Mouse (Mus musculus) liver (tissue): Measurements from ENCODE around the gene Rabl3.
A peak's percentile ranks its signal among the peaks of the same experiment; 100 is the strongest.

Experiments
- DNase-seq: peaks from one replicate; pipeline ENCODE4 v3.0.0-alpha.2; 2020; ENCODE audit warnings: mixed read lengths

Gene Rabl3

DNA sequence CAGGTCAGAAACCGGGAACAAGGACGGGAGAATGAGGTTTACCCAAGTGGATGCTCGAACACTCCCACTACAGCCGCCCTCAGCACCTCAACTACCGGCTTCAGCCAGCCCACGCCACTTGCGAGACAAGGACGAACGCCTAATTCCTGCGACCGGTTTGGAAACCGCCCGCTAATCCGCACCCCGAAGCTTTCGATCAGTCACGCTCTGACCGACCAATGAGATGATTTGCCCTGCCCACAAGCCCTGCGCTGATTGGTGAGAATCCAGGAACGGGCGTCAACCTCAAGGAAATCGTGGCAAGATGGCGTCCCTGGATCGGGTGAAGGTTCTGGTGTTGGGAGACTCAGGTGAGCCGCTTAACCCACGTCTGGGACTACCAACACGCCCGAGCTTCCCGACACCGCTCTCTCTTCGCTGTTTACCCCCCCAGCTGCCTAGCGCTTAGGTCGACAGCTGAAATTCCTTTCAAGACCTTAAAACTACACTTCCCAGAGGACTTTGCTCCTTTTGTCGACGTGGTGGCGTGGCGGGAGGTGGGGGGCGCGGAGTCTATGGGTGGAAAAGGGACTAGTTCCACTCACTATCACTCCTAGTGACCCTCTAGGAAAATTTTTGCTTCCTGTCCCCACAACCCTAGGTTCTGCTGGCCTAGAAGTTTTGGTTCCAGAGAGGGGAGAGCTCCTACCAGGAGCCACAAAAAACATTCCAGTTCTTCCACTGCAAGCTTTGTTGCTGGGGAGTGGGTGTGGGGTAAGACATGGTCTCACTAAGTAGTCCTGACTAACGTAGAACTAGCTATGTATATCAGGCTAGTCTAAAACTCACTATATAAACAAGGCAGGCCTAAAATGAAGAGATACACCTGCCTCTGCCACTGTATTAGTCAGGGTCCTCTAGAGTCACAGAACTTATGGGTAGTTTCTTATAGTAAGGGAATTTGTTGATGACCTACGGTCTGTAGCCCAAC lies at the start of gene Rabl3, which contains the start of gene Gtf2e1:
TSS of gene Rabl3 (plus strand) at position 275 of the 970 bp plus-strand sequence.
TSS of gene Gtf2e1 (minus strand) at position 179 of the 970 bp plus-strand sequence.
- peak; percentile 95 for DNase-seq

DNA sequence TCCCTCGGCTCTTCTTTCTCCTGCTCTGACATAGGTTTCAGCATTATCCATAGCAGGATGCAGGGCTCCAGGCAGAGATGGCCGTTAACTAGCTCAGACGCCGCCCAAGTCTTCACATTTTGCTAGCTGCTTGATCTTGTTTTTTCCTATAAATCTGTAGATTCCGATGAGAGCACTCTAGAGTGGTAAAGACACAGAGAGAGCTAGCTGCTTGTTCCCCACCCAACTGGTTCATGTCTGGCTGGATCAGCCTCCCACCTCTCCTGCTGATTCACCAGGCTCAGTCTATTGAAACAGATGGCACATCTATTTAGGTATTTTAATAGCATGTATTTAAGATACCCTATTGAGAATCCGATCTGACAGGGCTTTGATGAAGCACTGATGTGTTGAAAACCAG lies 44.7 kb upstream of the Rabl3 start:
- DNase-seq: no peak

DNA sequence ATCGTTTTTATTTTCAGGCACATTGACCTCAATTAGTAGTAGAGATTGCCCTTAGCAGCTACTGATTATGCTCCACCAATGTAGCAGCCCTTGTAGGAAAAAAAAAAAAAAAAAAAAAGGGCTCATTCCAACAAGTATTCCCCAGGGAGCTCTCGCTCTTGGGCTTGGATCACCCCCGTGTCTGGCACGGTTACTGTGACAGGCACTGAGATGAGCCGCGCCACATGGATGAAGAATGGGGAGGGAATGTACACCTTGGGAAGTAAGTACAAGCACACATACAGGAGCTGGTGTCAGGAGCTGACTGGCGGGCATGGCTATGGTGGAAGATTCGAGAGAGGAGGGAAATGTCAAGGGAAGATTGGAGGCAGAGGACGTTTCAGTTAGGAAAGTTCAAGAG lies 41.1 kb upstream of the Rabl3 start:
- DNase-seq: no peak

DNA sequence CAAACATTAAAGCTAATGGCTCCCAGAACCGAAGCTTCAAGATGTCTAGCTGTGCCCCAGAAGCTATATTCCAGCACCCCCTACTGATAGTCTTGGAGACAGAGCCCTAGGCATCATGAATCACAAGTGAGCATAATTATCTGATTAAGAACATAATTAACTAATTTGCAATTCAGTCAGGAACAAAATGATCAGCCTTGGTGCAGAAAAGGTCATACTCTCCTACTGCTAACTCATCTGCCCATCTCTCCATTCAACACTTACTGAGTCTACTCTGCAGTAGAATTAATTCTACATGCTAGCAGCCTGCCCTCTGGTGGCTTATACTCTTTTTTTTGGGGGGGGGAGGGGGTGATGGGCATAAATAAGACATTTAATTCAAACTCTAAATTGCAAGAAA lies 35.2 kb upstream of the Rabl3 start:
- DNase-seq: no peak

DNA sequence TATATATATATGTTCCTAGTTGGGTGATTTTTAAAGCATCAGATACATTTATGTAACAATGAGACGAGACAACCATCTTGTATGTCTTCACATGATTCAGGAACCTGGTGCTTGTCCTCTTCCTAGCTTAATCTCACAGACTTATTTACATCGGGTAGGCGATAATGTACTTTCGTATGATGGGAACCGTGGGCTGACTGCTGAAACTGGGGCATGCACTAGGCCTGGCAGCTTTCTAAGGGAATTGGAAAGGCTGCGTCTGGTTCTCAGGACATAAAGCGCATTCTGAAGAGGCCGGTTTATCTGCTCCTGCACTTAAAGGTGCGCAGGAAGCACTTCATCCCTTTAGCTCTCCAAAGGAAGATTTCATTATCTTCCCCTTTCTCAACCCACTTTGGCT lies 32.9 kb upstream of the Rabl3 start:
- DNase-seq: no peak

DNA sequence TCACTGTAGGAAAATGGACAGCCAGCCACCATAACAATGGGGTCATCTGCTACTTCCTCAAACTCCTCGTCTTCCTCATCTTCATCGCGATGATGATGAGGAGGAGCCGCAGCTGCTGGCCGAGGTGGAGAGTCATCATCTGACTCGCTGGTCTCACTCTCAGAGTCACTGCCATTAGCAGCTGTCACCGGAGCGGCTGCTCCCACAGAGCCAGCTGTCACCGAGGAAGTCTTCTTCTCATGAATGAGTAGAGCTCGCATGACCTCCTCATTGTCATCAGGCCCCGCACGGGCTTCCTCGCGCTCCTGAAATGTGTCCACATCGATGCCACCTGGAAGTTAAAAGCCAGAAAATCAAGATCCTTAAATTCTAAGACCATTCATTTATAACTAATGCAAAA lies 28.2 kb upstream of the Rabl3 start:
- DNase-seq: no peak

DNA sequence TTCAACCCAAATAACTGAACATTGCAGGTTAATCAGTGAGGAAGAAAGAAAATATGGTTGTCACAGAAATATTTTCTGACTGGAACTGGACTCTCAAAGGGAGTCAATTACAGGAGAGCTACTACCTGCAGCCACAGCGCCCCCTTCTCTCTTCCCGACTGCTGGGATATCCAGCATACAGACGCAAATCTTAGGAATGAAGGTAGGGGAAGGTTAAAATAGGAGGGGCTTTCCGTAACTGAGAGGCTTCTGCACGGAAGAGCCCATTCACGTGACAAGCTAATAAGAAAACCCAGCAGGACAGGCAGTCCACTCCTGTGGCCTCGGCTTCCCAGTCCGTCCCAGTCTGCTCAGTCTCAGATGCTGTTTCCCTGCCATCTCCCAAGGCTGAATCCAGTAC lies 25.0 kb upstream of the Rabl3 start:
- no peak for DNase-seq

DNA sequence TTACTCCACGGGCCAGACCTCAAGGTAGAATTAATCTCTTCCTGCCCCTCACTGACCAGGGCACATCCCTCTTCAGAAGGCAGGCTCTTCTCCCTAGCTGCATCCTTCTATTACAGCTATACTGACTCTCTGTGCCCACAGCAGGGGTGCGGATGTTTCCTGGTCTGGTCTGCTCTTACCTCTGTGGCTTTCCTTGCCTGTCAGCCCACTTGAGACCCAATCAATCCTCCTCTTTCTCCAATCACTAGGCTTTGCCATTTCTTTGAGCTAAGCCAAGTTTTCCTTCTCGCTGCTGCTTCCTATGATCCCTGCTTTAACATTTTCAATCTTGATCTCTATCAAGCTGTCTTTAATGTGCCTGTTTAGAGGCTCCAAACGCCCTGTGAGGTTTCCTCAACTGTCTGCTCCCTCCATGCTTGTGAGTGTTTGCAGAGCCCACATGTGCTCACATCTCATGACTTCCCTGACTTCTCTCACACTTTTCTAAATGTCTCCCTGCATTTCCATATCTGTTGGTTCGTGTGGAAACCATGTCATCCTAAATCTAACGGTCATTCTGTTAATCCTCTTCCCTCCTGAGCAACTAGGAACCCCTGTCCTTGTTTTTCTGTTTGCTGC lies 23.2 kb upstream of the Rabl3 start:
- no peak for DNase-seq

DNA sequence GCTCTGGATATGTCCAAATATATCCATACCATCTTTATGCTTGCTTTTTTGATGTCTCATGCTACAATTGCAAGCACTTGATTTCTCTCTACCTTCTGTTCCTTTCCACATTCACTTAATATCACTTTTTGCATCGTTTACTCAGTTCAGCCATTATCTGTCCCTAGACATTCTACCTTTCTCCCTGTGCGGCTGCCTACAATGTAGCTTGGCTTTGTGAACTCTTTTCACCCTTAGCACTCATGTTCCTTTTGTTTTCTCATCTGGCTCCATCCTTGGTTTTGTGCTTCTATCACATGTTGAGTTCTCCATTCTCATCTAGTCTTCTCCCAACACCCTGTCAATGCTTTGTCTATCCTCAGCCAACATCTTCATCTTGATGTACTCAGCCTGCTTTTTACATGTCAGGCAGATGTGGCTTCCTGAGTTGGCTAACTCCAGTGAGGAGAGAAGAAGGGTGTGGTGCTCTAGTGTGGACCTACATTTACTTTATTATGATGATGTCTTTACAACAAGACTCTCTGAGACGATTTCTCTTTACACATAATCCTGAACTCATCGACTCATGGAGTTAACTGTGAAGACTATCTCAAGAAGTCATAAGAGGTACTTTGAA lies 22.0 kb upstream of the Rabl3 start:
- DNase-seq: no peak

DNA sequence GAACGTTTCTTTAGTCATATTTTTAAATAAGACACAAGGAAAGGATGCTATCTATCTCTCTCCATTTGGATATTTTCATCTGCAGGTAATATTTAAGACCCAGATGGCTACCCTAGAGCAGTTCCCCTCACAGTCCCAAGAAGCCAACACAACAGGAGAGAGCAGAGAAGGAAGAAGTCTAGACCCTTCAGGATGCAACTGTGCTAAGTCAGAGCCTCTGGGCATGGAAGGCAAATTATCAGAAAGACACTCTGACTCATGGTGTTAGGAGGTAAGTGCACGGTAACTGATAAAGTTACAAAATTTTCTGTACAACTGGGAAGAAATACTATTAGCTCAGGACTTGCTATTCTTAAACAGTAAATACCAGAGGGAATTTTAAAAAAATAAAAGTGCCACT lies 21.0 kb upstream of the Rabl3 start:
- no peak for DNase-seq

DNA sequence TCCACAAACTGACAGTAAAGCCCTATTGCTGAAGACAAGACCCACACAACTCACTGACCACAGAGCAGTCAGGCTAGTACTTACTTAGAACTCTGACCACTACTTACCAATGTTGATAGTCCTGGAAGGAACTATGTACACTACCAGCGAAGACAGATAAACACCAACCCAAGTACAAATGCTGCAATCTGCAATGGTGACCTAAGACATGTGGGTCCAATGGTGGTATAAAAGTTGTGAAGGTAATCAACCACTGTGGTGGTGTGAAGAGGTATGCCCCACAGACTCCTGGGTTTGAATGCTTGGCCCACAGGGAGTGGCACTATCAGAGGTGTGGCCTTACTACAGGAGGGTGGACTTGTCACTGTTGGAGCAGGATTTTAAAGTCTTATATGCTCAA lies 20.0 kb upstream of the Rabl3 start:
- DNase-seq: no peak

DNA sequence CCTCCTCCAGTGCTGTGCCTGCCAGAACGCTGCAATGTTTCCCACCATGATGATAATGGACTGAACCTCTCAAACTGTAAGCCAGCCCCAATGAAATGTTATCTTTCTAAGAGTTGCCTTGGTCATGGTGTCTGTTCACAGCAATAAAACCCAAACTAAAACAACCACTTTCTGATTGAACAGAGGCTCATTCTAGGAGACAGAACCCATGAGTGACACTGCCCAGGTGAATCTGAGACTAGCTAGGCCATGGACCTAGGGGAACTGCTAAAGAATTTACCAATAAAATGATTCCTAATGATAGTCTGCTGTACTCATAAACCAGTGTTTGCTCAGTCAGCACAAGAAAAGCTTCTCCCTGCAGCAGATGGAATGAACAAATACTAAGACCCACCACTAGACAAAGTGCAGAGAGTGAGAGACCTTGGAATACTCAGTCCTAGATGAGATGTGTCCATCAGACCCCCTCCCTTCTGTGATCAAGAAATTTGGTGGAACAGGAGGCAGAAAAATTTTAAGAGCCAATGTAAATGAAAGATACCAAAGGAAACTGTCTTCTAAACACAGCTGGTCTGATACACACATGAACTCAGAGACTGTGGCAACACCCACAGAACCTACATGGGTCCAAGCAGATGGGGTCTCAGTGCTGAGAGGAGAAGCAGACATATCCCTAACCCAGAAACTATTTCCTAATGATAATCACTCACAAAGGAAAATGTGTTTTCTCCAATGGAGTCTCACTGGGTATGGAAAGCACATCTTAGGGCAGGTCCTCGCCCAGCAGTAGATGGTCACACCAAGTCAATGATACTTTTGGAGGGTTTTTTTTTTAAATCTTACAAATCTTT lies 19.3 kb upstream of the Rabl3 start:
- DNase-seq: no peak

DNA sequence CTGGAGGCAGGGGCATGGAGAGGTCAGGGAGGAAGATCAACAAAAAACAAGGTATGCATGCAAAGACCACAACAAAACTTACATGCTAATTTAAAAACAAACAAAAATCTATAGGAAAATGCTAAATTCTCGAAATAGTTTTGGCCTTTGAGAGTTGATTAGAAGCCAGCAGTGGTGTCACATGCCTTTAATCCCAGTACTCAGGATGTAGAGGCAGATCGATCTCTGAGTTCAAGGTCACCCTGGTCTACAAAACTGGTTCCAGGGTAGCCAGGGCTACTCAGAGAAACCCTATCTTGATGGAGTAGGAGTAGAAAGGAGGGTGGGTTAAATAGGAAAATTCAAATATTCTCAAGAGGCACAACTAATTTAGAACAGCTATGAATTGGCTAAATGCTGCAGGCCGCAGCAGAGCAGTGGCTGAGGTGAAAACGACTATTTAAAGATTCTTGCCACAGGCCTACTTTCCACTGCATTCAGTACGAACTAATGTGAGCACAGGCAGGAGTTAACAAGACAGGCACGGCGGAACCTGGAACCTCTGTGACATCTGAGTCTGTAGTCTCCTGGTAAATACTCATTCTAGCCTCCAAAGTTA lies 17.5 kb upstream of the Rabl3 start:
- no peak for DNase-seq

DNA sequence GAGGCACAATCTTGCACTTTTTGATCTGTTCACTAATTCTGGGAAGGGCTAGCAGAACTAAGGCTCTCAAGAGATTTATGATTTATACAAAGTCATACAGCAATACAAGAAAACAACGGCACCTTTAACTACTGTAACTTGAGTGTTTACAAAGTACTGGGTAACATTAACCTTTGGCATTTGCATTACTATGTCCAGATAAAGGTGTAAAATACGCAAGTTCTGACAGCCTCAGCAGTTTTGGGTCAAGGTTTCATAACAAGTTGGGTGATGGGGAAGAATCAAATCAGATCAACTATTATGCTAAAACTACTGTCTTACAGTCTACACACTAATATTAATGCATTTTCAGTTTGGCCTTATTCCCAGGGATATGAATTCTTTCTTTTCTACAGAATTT lies 14.6 kb upstream of the Rabl3 start:
- DNase-seq: no peak

DNA sequence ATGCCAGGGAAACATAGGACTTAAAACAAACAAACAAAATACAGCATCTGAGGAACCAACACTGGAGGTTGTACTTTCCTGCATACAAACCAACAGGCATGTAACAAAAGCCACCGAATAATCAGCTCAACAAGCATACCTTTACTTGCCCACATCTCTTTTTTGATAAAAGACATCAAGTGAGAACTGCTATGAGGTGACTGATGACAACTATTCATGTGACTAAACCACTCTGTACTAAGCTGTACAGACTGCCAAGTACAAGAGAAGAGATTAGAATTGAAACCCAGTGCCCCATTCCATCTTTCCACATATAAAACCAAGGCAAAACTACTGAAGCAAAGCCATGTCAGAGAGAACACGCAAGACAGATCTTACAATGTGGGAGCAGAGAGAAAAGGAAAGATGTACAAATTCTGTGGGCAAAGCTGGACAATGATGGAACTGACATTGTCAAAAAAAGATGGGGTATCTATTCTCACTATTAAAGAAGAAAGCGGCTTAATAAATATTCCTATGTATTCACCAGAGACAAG lies 12.9 kb upstream of the Rabl3 start:
- no peak for DNase-seq

DNA sequence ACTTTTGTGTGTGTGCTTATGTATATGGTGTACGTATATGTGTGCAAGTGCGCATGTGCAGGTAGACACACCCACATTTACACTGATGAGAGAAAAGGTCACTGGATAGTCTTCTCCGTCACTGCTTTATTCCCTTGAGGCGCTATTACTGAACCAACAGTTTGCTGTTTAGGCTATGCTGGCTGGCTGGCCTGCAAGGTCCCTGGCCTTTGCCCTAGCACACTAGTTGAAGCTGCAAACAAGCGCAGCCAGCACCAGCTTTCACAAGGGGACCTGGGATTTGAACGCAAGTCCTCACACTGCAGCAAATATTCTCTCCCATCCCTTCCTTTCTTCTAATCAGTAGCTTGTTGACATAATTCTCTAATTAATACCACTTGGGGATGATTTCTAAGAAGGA lies 9.5 kb upstream of the Rabl3 start:
- DNase-seq: peak; percentile 28

DNA sequence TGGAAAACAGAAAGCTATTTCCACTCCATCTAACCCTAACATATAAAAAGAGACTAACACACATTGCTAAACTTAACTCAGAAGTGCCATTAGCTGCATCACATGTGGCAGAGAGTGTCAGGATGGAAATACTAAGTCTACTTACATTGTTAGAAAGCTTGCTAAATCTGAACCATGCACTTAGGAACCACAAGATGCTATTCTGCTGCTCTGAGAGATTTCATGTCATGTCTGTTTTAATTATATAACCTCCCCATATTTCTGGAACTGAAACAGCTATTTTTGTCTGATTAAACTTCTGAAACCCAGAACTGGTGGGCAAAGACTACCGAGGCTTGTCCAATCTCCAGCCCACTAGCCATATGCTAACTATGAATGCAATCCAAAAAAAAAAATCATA lies 7.6 kb upstream of the Rabl3 start:
- no peak for DNase-seq

DNA sequence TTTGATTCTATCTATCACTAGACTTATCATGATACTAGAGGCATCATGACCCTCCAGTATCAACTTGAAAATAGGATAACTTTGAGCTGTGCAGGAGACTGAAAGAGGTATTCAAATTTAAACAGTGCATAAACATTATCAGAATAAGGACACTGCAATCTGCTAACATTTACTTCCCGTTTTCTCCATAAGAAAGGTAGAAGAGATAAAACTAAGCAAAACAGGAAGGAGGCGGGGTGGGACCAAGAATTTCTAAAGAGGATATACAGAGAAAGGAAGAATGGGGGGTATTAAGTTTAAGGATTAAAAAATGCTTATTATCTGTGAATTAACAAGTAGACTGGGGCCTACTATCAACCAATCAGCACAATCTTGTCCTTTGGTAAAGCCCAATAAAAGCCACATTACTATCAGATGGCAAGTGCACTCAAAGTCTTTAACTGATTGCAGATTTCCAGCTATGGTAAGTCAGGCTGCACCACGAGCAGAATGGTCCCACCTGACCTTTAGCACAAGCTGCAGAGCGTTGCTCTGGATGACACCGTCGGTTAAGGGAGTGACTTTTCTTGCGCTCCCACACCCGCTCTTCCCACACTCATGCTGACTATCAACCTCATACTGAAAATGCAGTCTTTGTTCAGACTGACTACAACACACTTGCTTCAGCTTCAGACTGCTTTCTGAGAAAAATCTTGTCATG lies 6.2 kb upstream of the Rabl3 start:
- no peak for DNase-seq

DNA sequence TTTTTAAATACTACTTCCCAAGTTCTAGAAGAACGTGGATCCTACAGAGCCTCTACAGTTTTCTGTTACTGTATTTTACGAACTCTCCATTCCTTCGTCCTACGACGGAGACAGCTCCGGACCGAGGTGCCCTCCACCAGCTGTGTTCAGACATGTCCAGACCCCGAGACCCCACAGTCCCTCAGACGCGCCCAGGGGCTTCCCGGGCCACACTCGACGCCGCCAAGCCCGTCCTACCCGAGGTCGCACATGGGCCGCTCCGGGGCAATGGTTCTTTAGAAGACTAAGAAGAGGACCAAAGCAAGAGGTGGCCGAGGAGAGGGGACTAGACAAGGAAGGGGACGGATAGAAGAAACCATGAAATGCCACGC lies 460 bp upstream of the Rabl3 start:
- no peak for DNase-seq

DNA sequence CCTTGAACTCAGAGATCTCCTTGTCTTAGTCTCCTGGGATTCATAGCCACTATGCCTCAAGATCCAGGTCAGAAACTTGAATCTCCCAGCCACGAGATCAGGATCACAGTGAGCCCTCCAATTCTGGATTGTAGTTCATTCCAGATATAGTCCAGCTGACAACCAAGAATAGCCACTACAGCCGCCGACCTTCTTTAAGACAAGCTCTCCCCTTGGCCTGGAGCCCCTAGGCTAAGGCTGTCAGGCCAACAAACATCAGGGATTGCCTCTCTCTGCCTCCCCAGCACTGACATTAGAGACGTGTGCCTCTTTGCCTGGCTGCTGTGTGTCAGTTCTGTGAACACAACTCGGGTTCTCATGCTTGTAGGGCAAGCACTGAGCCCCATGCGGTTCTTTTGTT lies 1.1 kb downstream of the Rabl3 start:
- no peak for DNase-seq

DNA sequence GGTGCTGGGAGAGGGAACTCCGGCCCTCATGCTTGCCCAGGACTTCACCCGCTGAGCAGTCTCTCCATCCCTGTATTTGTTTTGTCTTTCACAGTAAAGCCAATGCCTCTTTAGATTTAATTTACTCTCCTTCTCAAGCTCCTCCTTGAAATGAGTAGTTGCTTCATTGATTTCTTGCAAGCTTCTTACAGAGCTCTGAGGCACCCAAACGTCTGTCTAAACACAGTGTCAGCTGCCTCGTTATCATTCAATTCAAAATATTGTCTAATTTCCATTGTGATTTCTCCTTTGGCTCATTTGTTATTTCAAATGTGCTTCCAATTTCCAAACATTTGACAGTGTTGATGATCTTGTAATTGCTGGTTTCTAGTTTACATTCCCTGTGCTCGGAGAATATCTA lies 6.6 kb downstream of the Rabl3 start:
- DNase-seq: no peak

DNA sequence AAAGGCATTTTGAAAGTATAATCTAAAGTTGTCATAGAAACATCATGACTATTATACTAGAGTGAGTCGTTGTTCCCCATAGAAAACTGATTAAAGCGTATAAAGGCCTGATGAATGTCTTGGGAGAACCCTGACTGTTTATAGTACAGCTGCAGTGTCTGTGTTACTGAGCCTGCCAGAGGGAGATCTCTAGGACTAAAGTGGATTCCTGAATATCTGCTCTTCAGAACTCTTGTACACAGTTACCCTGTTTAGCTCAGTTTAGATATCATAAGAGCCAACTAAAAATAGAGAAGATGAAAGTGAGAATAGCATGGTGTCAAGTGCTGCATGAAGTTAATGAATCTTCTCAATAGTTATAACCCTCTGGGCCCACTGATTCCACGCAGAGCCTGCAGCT lies 10.6 kb downstream of the Rabl3 start:
- no peak for DNase-seq
